Mouse (Mus musculus) liver, postnatal 0 days (tissue): ENCODE measurements around the gene Tgm1.

ENCODE experiments used
- CTCF ChIP-seq: sonication (generic); IDR thresholded peaks from 2 replicates; pipeline ENCODE4 v1.5.1; 2016; ENCODE audit warnings: antibody characterized with exemption, low read depth
- EP300 ChIP-seq: IDR thresholded peaks from 2 replicates; pipeline ENCODE4 v1.6.1; 2016; ENCODE audit warnings: antibody characterized with exemption, low read depth, mild to moderate bottlenecking

DNA sequence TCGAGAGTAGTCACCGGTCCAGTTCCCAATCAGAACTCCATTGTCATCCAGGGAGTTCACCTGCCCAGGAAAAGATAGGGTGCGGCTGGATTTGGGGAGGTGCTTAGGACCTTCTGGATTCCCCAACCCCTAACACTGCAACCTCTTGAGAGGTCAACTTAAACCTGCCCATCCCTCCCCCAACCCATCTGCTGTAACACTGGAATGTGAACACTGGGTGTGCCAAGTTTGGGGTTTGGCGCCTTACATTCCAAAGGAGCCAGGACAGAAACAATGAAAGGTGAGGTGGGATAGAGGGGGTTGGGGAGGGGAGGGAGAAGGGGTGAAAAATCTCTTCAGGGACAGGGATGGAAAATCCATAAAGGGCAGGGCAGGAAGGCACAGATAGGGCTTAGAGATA is 4.2 kb downstream of the Tgm1 start:
- TF ChIP-seq CTCF, result no peak
- TF ChIP-seq EP300, result no peak
